Mouse (Mus musculus) lung, adult 2 months (tissue): ENCODE results near the gene Actr10. TPM values are rescaled to one million over a fixed set of nuclear protein-coding genes. Genes with fewer than 3 reads are reported as not detected.
A peak's percentile ranks its signal among the peaks of the same experiment; 100 is the strongest.

Source experiments
- DNase-seq: peaks from one replicate; pipeline ENCODE4 v3.0.0; 2022
- H3K4me1 ChIP-seq: fragments of 200-500 bp; 2 replicates; pipeline ENCODE4 v1.6.1; 2011; ENCODE audit warnings: low read length; ENCODE audit not compliant: control insufficient read depth, insufficient read depth
- H3K4me3 ChIP-seq: fragments of 200-500 bp; replicated peaks from 2 replicates; pipeline ENCODE3; 2011; ENCODE audit warnings: low read depth, mild to moderate bottlenecking, control low read depth, low read length; ENCODE audit errors: extremely low read depth
- CTCF ChIP-seq: fragments of 200-500 bp; IDR thresholded peaks from 2 replicates; pipeline ENCODE4 v1.5.1; 2011; ENCODE audit warnings: mild to moderate bottlenecking, low read length, control low read depth; ENCODE audit not compliant: insufficient read depth
- POLR2A ChIP-seq: fragments of 200-500 bp; IDR thresholded peaks from 2 replicates; pipeline ENCODE4 v1.6.1; 2011; ENCODE audit warnings: low read depth, mild to moderate bottlenecking, control low read depth, low read length, borderline replicate concordance; ENCODE audit errors: extremely low read depth
- WGBS: fragments of 180-500 bp; shearing (Covaris S2); methylation state at CpG from one replicate; pipeline ENCODE4 v1.1.7; 2018; 5-methylcytosine and 5-hydroxymethylcytosine counted together
- polyA plus RNA-seq: library from polyadenylated mRNA; depleted of rRNA; stranded (reverse); fragments of >200 nt; gene quantifications from 2 replicates; pipeline ENCODE4 v1.2.3, GENCODE M21; 2012; rRNA removed

Actr10 gene
- polyA plus RNA-seq, result 11.7 and 26.5 TPM in 2 replicates

- peak within 1 kb of the TSS; percentile 91 for H3K4me3 ChIP-seq
- TF ChIP-seq CTCF (no peak), POLR2A (peak; percentile 67; the same call in 1 of the 2 replicates)
- peak; percentile 89 for DNase-seq
- H3K4me1 ChIP-seq, result peaks cover 5% of the 10 kb centered on the region
- WGBS, result under 1% methylated on average over 59 of the region's 59 CpGs
These were observed at the start of gene Actr10 for GRCm38 (mm10) chr12:70937571-70938384. TSS of gene Actr10 (plus strand) at chr12:70937857.

- H3K4me1 ChIP-seq, result no peaks in the 10 kb centered on the region
- no peak for DNase-seq
- no peak for TF ChIP-seq POLR2A
- no peak for TF ChIP-seq CTCF
- no peak overlapping the region for H3K4me3 ChIP-seq
- WGBS, result 78% methylated on average over 5 of the region's 5 CpGs
These were observed 47.3 kb upstream of the Actr10 start for GRCm38 (mm10) chr12:70890405-70890804.

- no peak for DNase-seq
- TF ChIP-seq CTCF, result no peak
- no peak for TF ChIP-seq POLR2A
- no peak overlapping the region for H3K4me3 ChIP-seq
- H3K4me1 ChIP-seq, result no peaks in the 10 kb centered on the region
- 90% methylated on average over 8 of the region's 8 CpGs for WGBS
These were observed 46.7 kb upstream of the Actr10 start for GRCm38 (mm10) chr12:70890874-70891470.

GRCm38 (mm10) chr12:70895275-70895674 lies 42.4 kb upstream of the Actr10 start:
- TF ChIP-seq CTCF (no peak), POLR2A (no peak)
- 82% methylated on average over 7 of the region's 7 CpGs for WGBS
- DNase-seq, result no peak
- no peaks in the 10 kb centered on the region for H3K4me1 ChIP-seq
- no peak overlapping the region for H3K4me3 ChIP-seq

GRCm38 (mm10) chr12:70896068-70896467 lies 41.6 kb upstream of the Actr10 start:
- H3K4me3 ChIP-seq, result no peak overlapping the region
- WGBS, result 85% methylated on average over 10 of the region's 10 CpGs
- TF ChIP-seq POLR2A (no peak), CTCF (no peak)
- no peak for DNase-seq
- H3K4me1 ChIP-seq, result no peaks in the 10 kb centered on the region

GRCm38 (mm10) chr12:70897434-70897833 lies 40.2 kb upstream of the Actr10 start:
- Histone ChIP-seq H3K4me1 (no peaks in the 10 kb centered on the region), H3K4me3 (no peak overlapping the region)
- TF ChIP-seq CTCF (peak; percentile 33; the same call in 1 of the 2 replicates), POLR2A (no peak)
- WGBS, result 80% methylated on average over 8 of the region's 8 CpGs
- DNase-seq, result no peak

- no peaks in the 10 kb centered on the region for H3K4me1 ChIP-seq
- DNase-seq, result no peak
- no peak overlapping the region for H3K4me3 ChIP-seq
- 81% methylated on average over 8 of the region's 8 CpGs for WGBS
- TF ChIP-seq CTCF (no peak), POLR2A (no peak)
These were observed 39.2 kb upstream of the Actr10 start for GRCm38 (mm10) chr12:70898450-70898849.

- TF ChIP-seq CTCF, result no peak
- TF ChIP-seq POLR2A, result no peak
- DNase-seq, result no peak
- H3K4me3 ChIP-seq, result no peak overlapping the region
- WGBS, result 86% methylated on average over 10 of the region's 10 CpGs
- no peaks in the 10 kb centered on the region for H3K4me1 ChIP-seq
These were observed 33.2 kb upstream of the Actr10 start for GRCm38 (mm10) chr12:70904471-70904870.

- no peak for DNase-seq
- H3K4me1 ChIP-seq, result peaks cover 4% of the 10 kb centered on the region; the same call in 1 of the 2 replicates
- H3K4me3 ChIP-seq, result no peak overlapping the region
- 39% methylated on average over 9 of the region's 9 CpGs for WGBS
- TF ChIP-seq CTCF (no peak), POLR2A (no peak)
These were observed 30.8 kb upstream of the Actr10 start for GRCm38 (mm10) chr12:70906867-70907266.

- TF ChIP-seq CTCF (no peak), POLR2A (no peak)
- Histone ChIP-seq H3K4me1 (peaks cover 4% of the 10 kb centered on the region; the same call in 1 of the 2 replicates), H3K4me3 (no peak overlapping the region)
- WGBS, result 78% methylated on average over 11 of the region's 11 CpGs
- no peak for DNase-seq
These were observed 30.0 kb upstream of the Actr10 start for GRCm38 (mm10) chr12:70907651-70908050.
